Comparison of ENCODE assay signal across 10 mouse cellular contexts in genomic region chr1:93238201-93238600, GRCm38 (mm10). TPM values are rescaled to one million over a fixed set of nuclear protein-coding genes. Genes with fewer than 3 reads are reported as not detected.
DNase-seq lines count a peak whose midpoint lies in the region; ATAC-seq and TF ChIP-seq lines count a peak whose summit lies in the region.
"Had no signal": no experiment of that assay in that cellular context is flagged by ENCODE, and none has a peak within 500 bp of the region (broad histone marks: within the 10 kb centered on the region; RNA-seq: fewer than 3 reads in every experiment).

No protein-coding gene starts in this region.

- TF ChIP-seq EP300 in heart, adult 2 months (IDR thresholded peaks at IDR 0.05; ENCODE audit: insufficient read depth, low read depth, low read length), result no peak

- no peaks in the 10 kb centered on the region for H3K27me3 ChIP-seq in heart, adult 2 months (ENCODE audit: control insufficient read depth, insufficient read depth, low read length)
- H3K27me3 ChIP-seq in neural tube, embryonic 12.5 days (replicated peaks), result peaks cover 38% of the 10 kb centered on the region
- H3K27me3 ChIP-seq in heart, embryonic 10.5 days (ENCODE audit: insufficient read depth, poor library complexity, severe bottlenecking), result peaks cover 57% of the 10 kb centered on the region

- no peak for DNase-seq in heart, adult 2 months
- no peak for DNase-seq in heart, adult 8-10 months (ENCODE audit: low spot score)
- no peak for DNase-seq in neural tube, embryonic 10.5 days (ENCODE audit: extremely low spot score, low spot score)
- DNase-seq in kidney, adult 9 months, result peak; percentile 50
- peak; percentile 43 for DNase-seq in lung, postnatal 10 days
- no peak for DNase-seq in gastrocnemius, postnatal 14 days
- no peak for DNase-seq in heart, embryonic 10.5 days (ENCODE audit: low spot score)
- DNase-seq: liver, embryonic 13.5 days had no signal

- no peak overlapping the region for H3K4me3 ChIP-seq in heart, adult 2 months
- H3K4me3 ChIP-seq in neural tube, embryonic 12.5 days, result no peak overlapping the region
- no peak overlapping the region for H3K4me3 ChIP-seq in heart, embryonic 10.5 days
- H3K4me3 ChIP-seq: hindbrain, embryonic 10.5 days; liver, embryonic 13.5 days had no signal

- intact Hi-C loops in heart, adult 2 months (cut with DNase I), result loop anchor here (5.0 to 10.0 kb wide), 2 partner anchors 64 to 107 kb away; partner anchors contain the start of genes Pask and Ppp1r7
- intact Hi-C loops in gastrocnemius, postnatal 14 days (cut with DNase I; ENCODE audit: low total_unique reads), result no loop called here

- no peaks in the 10 kb centered on the region for H3K36me3 ChIP-seq in heart, adult 2 months (ENCODE audit: control insufficient read depth, insufficient read depth, low read length)
- no peaks in the 10 kb centered on the region for H3K36me3 ChIP-seq in neural tube, embryonic 12.5 days
- H3K36me3 ChIP-seq in heart, embryonic 10.5 days, result no peaks in the 10 kb centered on the region
- H3K36me3 ChIP-seq: hindbrain, embryonic 10.5 days; liver, embryonic 13.5 days had no signal

- peaks cover 3% of the 10 kb centered on the region for H3K4me1 ChIP-seq in heart, adult 2 months (ENCODE audit: control insufficient read depth, insufficient read depth, low read length)
- peaks cover 17% of the 10 kb centered on the region for H3K4me1 ChIP-seq in neural tube, embryonic 12.5 days
- peaks cover 18% of the 10 kb centered on the region for H3K4me1 ChIP-seq in heart, embryonic 10.5 days
- H3K4me1 ChIP-seq: liver, embryonic 13.5 days had no signal

- TF ChIP-seq POLR2A in heart, adult 2 months (IDR thresholded peaks at IDR 0.05; ENCODE audit: insufficient read depth, low read depth, low read length), result no peak

- H3K27ac ChIP-seq in heart, adult 2 months, result no peak overlapping the region
- no peak overlapping the region for H3K27ac ChIP-seq in neural tube, embryonic 12.5 days
- H3K27ac ChIP-seq in heart, embryonic 10.5 days, result no peak overlapping the region
- H3K27ac ChIP-seq: hindbrain, embryonic 10.5 days; liver, embryonic 13.5 days had no signal

- no peak for ATAC-seq in neural tube, embryonic 12.5 days (ENCODE audit: low FRiP score, low read depth)

- no peak overlapping the region for H3K9ac ChIP-seq in heart, adult 2 months (ENCODE audit: low read depth, low read length)
- H3K9ac ChIP-seq in neural tube, embryonic 12.5 days, result no peak overlapping the region
- H3K9ac ChIP-seq: liver, embryonic 13.5 days had no signal

- TF ChIP-seq CTCF in heart, adult 2 months (IDR thresholded peaks at IDR 0.05), result peak; percentile 53

- 67% methylated on average over 4 of the region's 4 CpGs for WGBS in heart, adult 2 months
- WGBS in neural tube, embryonic 12.5 days, result 56% methylated on average over 4 of the region's 4 CpGs
- WGBS in heart, embryonic 10.5 days, result 41% methylated on average over 4 of the region's 4 CpGs

- no peaks in the 10 kb centered on the region for H3K9me3 ChIP-seq in neural tube, embryonic 12.5 days
- H3K9me3 ChIP-seq in heart, embryonic 10.5 days, result no peaks in the 10 kb centered on the region
- H3K9me3 ChIP-seq: hindbrain, embryonic 10.5 days; liver, embryonic 13.5 days had no signal

- H3K79me2 ChIP-seq in heart, adult 2 months (replicated peaks; ENCODE audit: control insufficient read depth, insufficient read depth, low read length), result no peaks in the 10 kb centered on the region

- H3K4me2 ChIP-seq in neural tube, embryonic 12.5 days (replicated peaks), result peak overlapping the region; percentile 16; the same call in 1 of the 2 replicates
- H3K4me2 ChIP-seq: liver, embryonic 13.5 days had no signal

RNA-seq across cellular contexts. Expression of gene Sned1, which starts 2.6 kb away (rescaled TPM):
- 1 to 10 TPM; 7.2 to 7.6 TPM for total RNA-seq in heart, adult 2 months (2021)
- polyA plus RNA-seq in heart, adult 2 months (2012; rRNA removed), result 8.9 and 14.3 TPM in 2 replicates
- 10 to 100 TPM in 1 of 4 experiments, 1 to 10 TPM in 3; 5.7 to 12.3 (median 7.2) TPM for total RNA-seq in heart, adult 8-10 months (2022)
- 10.4 and 12.4 TPM in 2 replicates for polyA plus RNA-seq in neural tube, embryonic 12.5 days (2016; fragmentation: Nextera tagmentation; extraction: Ambion mirVana)
- 1 to 10 TPM; 5.2 to 6.9 TPM for total RNA-seq in gastrocnemius, postnatal 14 days (2021)
- polyA plus RNA-seq in heart, embryonic 10.5 days (2016; fragmentation: Nextera tagmentation; extraction: Ambion mirVana), result 3.0 and 5.5 TPM in 2 replicates

Comparison
In these comparisons a context has a peak if more than half of its experiments do, and no peak if none do; other contexts are left out.
1. DNase-seq: peak in kidney, adult 9 months (single experiment) and lung, postnatal 10 days (single experiment); none in heart, adult 2 months (0 of 2), heart, adult 8-10 months (single experiment), neural tube, embryonic 10.5 days (single experiment), gastrocnemius, postnatal 14 days (single experiment) and heart, embryonic 10.5 days (single experiment).